Mouse (Mus musculus) lung, adult 2 months (tissue): ENCODE data around the gene Cd2.

Experiments used
- CTCF ChIP-seq: fragments of 200-500 bp; IDR thresholded peaks from 2 replicates; pipeline ENCODE4 v1.5.1; 2011; ENCODE audit warnings: mild to moderate bottlenecking, low read length, control low read depth; ENCODE audit not compliant: insufficient read depth
- POLR2A ChIP-seq: fragments of 200-500 bp; IDR thresholded peaks from 2 replicates; pipeline ENCODE4 v1.6.1; 2011; ENCODE audit warnings: low read depth, mild to moderate bottlenecking, control low read depth, low read length, borderline replicate concordance; ENCODE audit errors: extremely low read depth

DNA sequence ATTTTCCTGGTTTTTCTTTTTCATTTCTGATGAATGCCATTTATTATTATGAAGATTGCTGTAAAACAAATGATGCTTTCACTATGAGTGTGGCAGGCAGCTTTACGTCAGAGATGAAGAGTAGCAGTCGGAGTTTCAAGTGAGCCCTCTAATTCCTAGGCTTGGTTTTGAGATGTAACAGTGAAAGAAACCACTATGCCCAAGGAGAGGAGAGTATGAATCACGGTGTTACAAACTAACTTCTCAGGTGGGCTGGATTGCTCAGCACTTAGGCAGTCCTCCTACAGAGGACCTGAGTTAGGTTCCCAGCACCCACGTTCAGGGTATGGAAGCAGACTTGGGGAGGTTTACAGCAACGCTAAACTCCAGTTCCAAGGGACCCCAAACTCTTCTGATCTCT lies 52.4 kb downstream of the Cd2 start:
- no peak for TF ChIP-seq CTCF
- no peak for TF ChIP-seq POLR2A
